ENCODE assay signal across 8 mouse cellular contexts in the genomic region with DNA sequence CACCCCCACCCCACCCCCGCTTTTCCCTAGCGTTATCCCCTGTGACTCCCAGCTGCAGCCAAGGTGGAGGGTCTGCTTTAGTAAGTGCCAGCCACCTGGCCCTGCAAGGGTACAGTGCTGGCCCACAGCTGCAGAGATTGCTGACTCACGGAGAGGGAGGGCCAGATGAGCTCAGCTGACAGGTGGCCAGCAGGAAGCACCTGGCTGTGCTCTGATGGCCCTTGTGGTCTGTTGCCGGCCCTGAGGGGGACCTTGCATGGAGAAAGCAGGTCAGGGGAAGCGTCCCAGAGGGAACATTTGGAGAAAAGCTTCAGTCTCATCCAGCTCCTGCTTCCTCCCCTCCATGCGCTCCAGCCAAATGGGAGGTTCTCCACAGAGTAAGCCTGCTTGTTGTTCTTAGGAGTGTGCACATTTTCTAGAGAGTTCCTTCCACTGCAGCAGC.
DNase-seq lines count a peak whose midpoint lies in the region; ATAC-seq lines count a peak whose summit lies in the region.

No protein-coding gene starts in this region.

- H3K4me3 ChIP-seq in embryonic facial prominence, embryonic 13.5 days: no peak overlapping the region
- no peak overlapping the region for H3K4me3 ChIP-seq in intestine, embryonic 14.5 days (ENCODE audit: low read depth, low read length)

- no peaks in the 10 kb centered on the region for H3K36me3 ChIP-seq in embryonic facial prominence, embryonic 13.5 days
- no peaks in the 10 kb centered on the region for H3K36me3 ChIP-seq in intestine, embryonic 14.5 days (ENCODE audit: control insufficient read depth, insufficient read depth, low read length)

- no peak overlapping the region for H3K27ac ChIP-seq in embryonic facial prominence, embryonic 13.5 days
- H3K27ac ChIP-seq in intestine, embryonic 14.5 days (ENCODE audit: low read depth): no peak overlapping the region

- ATAC-seq in embryonic facial prominence, embryonic 13.5 days (ENCODE audit: insufficient number of reproducible peaks, insufficient read depth, low FRiP score, low TSS enrichment, low read depth): peak; percentile 56; the same call in 1 of the 2 replicates
- ATAC-seq in intestine, embryonic 14.5 days (replicated peaks; ENCODE audit: low FRiP score, low TSS enrichment, low read depth): peak; percentile 55
- 0 out of 2 replicates have a peak, but pooled peaks have one; percentile 34 for ATAC-seq in megakaryocyte progenitor cell, adult 5-6 weeks (replicated peaks; ENCODE audit: poor library complexity)
- no peak for ATAC-seq in erythroblast, adult 5-6 weeks (replicated peaks; ENCODE audit: low FRiP score, poor library complexity, severe bottlenecking)

- no peaks in the 10 kb centered on the region for H3K9me3 ChIP-seq in embryonic facial prominence, embryonic 13.5 days
- no peaks in the 10 kb centered on the region for H3K9me3 ChIP-seq in intestine, embryonic 14.5 days (ENCODE audit: control insufficient read depth, low read length)

- peak; percentile 13 to 34 for DNase-seq in lung, adult 18-20 months
- no peak for DNase-seq in lung, postnatal 14 days
- peak; percentile 53 for DNase-seq in intestine, embryonic 14.5 days (ENCODE audit: low spot score)
- no peak for DNase-seq in spleen, adult 12 weeks (ENCODE audit: low spot score)
- DNase-seq in layer of hippocampus, postnatal 36 days: no peak

- peaks cover 7% of the 10 kb centered on the region; the same call in 1 of the 2 replicates for H3K4me1 ChIP-seq in embryonic facial prominence, embryonic 13.5 days
- no peaks in the 10 kb centered on the region; the same call in 1 of the 2 replicates for H3K4me1 ChIP-seq in intestine, embryonic 14.5 days (replicated peaks; ENCODE audit: control insufficient read depth, insufficient read depth, low read length)

- no peak overlapping the region for H3K9ac ChIP-seq in embryonic facial prominence, embryonic 13.5 days
- H3K9ac ChIP-seq in intestine, embryonic 14.5 days (ENCODE audit: low read length): no peak overlapping the region

- 21% methylated on average over 6 of the region's 6 CpGs for WGBS in embryonic facial prominence, embryonic 13.5 days
- 11% methylated on average over 6 of the region's 6 CpGs for WGBS in intestine, embryonic 14.5 days

- no peaks in the 10 kb centered on the region for H3K27me3 ChIP-seq in embryonic facial prominence, embryonic 13.5 days
- H3K27me3 ChIP-seq in intestine, embryonic 14.5 days (replicated peaks; ENCODE audit: control insufficient read depth, insufficient read depth, low read length): no peaks in the 10 kb centered on the region

- no peak overlapping the region for H3K4me2 ChIP-seq in embryonic facial prominence, embryonic 13.5 days
- no peak overlapping the region for H3K4me2 ChIP-seq in intestine, embryonic 14.5 days (ENCODE audit: low read length)

Comparison
In these comparisons a context has a peak if more than half of its experiments do, and no peak if none do; other contexts are left out.
1. DNase-seq: peak in lung, adult 18-20 months (2 of 2) and intestine, embryonic 14.5 days (single experiment); none in lung, postnatal 14 days (single experiment), spleen, adult 12 weeks (single experiment) and layer of hippocampus, postnatal 36 days (0 of 2).